Mouse (Mus musculus): ENCODE results near the gene Tex50.

Tex50 gene

DNA sequence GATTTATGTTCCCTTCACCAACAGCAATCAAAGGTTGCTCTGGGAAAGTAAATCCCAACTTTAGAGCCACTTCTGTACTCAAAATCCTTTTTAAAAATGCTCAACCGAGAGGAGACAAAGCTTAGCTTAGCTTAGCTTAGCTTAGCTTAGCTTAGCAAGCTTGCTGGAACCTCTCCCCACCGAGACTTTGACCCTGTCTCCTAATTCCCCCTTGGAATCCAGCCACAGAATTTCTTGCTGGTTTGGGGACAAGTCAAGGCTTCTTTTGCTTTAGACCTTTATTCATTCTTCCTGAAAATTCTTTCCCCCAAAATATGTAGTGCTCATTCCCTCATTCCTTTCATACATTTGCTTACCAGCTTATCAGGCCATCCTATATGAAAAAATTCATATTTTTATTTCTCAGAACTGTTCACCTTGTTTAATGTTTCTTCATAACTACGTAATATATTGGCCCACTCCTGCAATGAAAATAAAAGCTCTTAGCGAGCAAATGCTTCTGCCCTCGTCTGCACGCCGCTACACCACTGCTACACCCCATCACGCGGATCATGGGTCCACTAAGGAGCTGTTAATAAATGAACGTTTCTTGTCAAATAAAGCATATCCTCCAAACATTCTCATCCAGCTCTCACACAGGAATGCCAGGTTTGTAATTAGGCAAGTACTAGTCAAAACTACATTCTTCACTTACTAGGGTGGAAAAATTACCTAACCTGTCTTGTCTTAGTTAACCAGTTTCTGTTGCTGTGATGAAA is 36.3 kb downstream of the Tex50 start:
- DNase-seq (ENCODE audit: low spot score in 2 of 2) = no peak

DNA sequence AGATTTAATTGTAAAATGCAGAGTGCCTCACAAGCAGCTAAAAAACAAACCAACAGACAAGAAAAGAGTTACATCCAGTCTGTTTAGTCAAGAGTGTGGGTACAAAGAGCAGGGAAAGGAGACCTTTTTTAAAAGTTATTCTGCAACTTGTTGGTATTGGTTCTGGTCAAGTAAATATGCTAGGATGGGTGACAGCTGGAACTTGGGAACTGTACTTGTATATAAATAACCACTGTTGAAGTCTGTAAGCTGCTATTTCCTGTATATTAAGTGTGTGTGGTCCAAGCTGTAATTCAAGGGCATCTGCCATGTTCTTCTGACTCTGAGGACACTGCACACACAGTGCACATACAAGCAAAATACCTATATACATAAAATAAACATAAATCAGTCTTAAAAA is 44.5 kb downstream of the Tex50 start:
- DNase-seq (ENCODE audit: low spot score in 2 of 2) = no peak

DNA sequence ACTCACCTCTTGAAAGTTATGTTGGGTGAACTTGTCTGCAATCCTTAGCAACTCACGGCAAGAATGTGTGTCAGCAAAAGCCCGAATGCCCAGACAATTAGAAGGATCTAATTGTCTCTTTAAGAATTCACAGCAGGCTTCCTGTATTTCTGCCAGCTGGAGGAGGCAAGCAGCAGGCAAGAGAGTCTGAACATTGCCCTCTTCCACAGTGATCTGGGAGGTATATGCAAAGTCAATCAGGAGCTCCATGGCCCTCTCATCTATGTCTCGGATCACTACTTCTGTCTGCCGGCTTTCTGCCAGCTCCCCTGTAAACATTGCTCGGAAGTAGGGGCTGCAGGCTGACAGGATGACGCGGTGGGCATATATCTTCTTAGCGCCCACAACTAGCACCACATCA is 49.9 kb downstream of the Tex50 start:
- no peak for DNase-seq (ENCODE audit: low spot score in 2 of 2)
